23 mouse cellular contexts compared by ENCODE assay signal in genomic region chr7:144291478-144291877, GRCm38 (mm10).
DNase-seq lines count a peak whose midpoint lies in the region; ATAC-seq and TF ChIP-seq lines count a peak whose summit lies in the region.
"Had no signal": no experiment of that assay in that cellular context is flagged by ENCODE, and none has a peak within 500 bp of the region (broad histone marks: within the 10 kb centered on the region; RNA-seq: fewer than 3 reads in every experiment).

No protein-coding gene starts in this region.

- intact Hi-C loops in heart, postnatal 25 days (cut with DNase I), result no loop called here

- ATAC-seq in midbrain, embryonic 14.5 days (ENCODE audit: low FRiP score, low TSS enrichment), result no peak
- ATAC-seq in midbrain, embryonic 16.5 days, result no peak
- ATAC-seq: forebrain, embryonic 13.5 days; intestine, embryonic 15.5 days had no signal

- no peaks in the 10 kb centered on the region for H3K27me3 ChIP-seq in kidney, adult 2 months (replicated peaks; ENCODE audit: control insufficient read depth, insufficient read depth, low read length)
- H3K27me3 ChIP-seq in midbrain, embryonic 14.5 days (ENCODE audit: control insufficient read depth, insufficient read depth, low read length), result no peaks in the 10 kb centered on the region
- no peaks in the 10 kb centered on the region for H3K27me3 ChIP-seq in midbrain, embryonic 10.5 days (ENCODE audit: low read depth, poor library complexity, severe bottlenecking)
- no peaks in the 10 kb centered on the region for H3K27me3 ChIP-seq in midbrain, embryonic 16.5 days (ENCODE audit: control insufficient read depth, insufficient read depth, low read depth, low read length)
- H3K27me3 ChIP-seq: embryonic facial prominence, embryonic 12.5 days; forebrain, embryonic 13.5 days; intestine, embryonic 15.5 days; limb, embryonic 13.5 days; liver, embryonic 13.5 days; stomach, embryonic 15.5 days had no signal

- no peak overlapping the region for H3K9ac ChIP-seq in midbrain, embryonic 14.5 days (replicated peaks; ENCODE audit: low read length)
- no peak overlapping the region for H3K9ac ChIP-seq in midbrain, embryonic 16.5 days (ENCODE audit: low read depth, low read length)
- H3K9ac ChIP-seq: embryonic facial prominence, embryonic 12.5 days; forebrain, embryonic 13.5 days; heart, embryonic 13.5 days; intestine, embryonic 15.5 days; limb, embryonic 13.5 days; liver, embryonic 13.5 days; stomach, embryonic 15.5 days had no signal

- H3K4me3 ChIP-seq in kidney, adult 2 months (ENCODE audit: insufficient read depth, low read depth, low read length), result no peak overlapping the region
- H3K4me3 ChIP-seq in midbrain, embryonic 14.5 days (replicated peaks; ENCODE audit: low read depth, low read length), result no peak overlapping the region
- H3K4me3 ChIP-seq in midbrain, embryonic 10.5 days, result no peak overlapping the region
- no peak overlapping the region for H3K4me3 ChIP-seq in midbrain, embryonic 16.5 days (ENCODE audit: low read depth, low read length)
- H3K4me3 ChIP-seq: embryonic facial prominence, embryonic 12.5 days; erythroblast, embryonic 14.5 days; forebrain, embryonic 13.5 days; heart, embryonic 13.5 days; intestine, embryonic 15.5 days; limb, embryonic 13.5 days; liver, embryonic 13.5 days; stomach, embryonic 15.5 days had no signal

- no peak overlapping the region for H3K27ac ChIP-seq in kidney, adult 2 months (ENCODE audit: insufficient read depth, low read depth, low read length)
- H3K27ac ChIP-seq in midbrain, embryonic 14.5 days (replicated peaks; ENCODE audit: low read depth, low read length), result peak overlapping the region; percentile 64
- no peak overlapping the region for H3K27ac ChIP-seq in midbrain, embryonic 10.5 days (replicated peaks)
- peak overlapping the region; percentile 50; the same call in 1 of the 2 replicates for H3K27ac ChIP-seq in midbrain, embryonic 16.5 days (ENCODE audit: low read length)
- H3K27ac ChIP-seq: embryonic facial prominence, embryonic 12.5 days; forebrain, embryonic 13.5 days; heart, embryonic 13.5 days; intestine, embryonic 15.5 days; limb, embryonic 13.5 days; liver, embryonic 13.5 days; stomach, embryonic 15.5 days had no signal

- peak; percentile 49 for DNase-seq in kidney, adult 2 months
- no peak for DNase-seq in kidney, postnatal 10 days
- DNase-seq in midbrain, embryonic 14.5 days, result no peak
- DNase-seq in midbrain, embryonic 10.5 days (ENCODE audit: low spot score), result no peak
- peak; percentile 44 for DNase-seq in brain, embryonic 14.5 days (ENCODE audit: low read depth)
- no peak for DNase-seq in layer of hippocampus, adult 8-10 months (ENCODE audit: low spot score in 2 of 2)
- DNase-seq in heart, postnatal 25 days (ENCODE audit: low spot score), result no peak
- DNase-seq: adrenal gland, postnatal 25 days; cerebellum, adult 2 months; heart, adult 18-20 months; heart, postnatal 36 days; layer of hippocampus, postnatal 36 days; liver, embryonic 13.5 days; right cerebral cortex, postnatal 25 days; thymus, adult 18-20 months had no signal

- H3K4me2 ChIP-seq in midbrain, embryonic 14.5 days (ENCODE audit: low read length), result no peak overlapping the region
- H3K4me2 ChIP-seq in midbrain, embryonic 16.5 days (ENCODE audit: low read length), result no peak overlapping the region
- H3K4me2 ChIP-seq: embryonic facial prominence, embryonic 12.5 days; forebrain, embryonic 13.5 days; heart, embryonic 13.5 days; intestine, embryonic 15.5 days; limb, embryonic 13.5 days; liver, embryonic 13.5 days; stomach, embryonic 15.5 days had no signal

- no peaks in the 10 kb centered on the region; the same call in 1 of the 2 replicates for H3K4me1 ChIP-seq in kidney, adult 2 months (ENCODE audit: control insufficient read depth, insufficient read depth, low read length)
- H3K4me1 ChIP-seq in midbrain, embryonic 14.5 days (ENCODE audit: control insufficient read depth, insufficient read depth, low read length), result peaks cover 46% of the 10 kb centered on the region
- peaks cover 16% of the 10 kb centered on the region for H3K4me1 ChIP-seq in midbrain, embryonic 10.5 days
- H3K4me1 ChIP-seq in midbrain, embryonic 16.5 days (ENCODE audit: control insufficient read depth, insufficient read depth, low read length), result peaks cover 51% of the 10 kb centered on the region
- H3K4me1 ChIP-seq: heart, embryonic 13.5 days; intestine, embryonic 15.5 days; limb, embryonic 13.5 days; liver, embryonic 13.5 days; stomach, embryonic 15.5 days had no signal

- no peaks in the 10 kb centered on the region for H3K36me3 ChIP-seq in kidney, adult 2 months (ENCODE audit: control insufficient read depth, insufficient read depth, low read length)
- H3K36me3 ChIP-seq in midbrain, embryonic 14.5 days (ENCODE audit: control insufficient read depth, insufficient read depth, low read length), result no peaks in the 10 kb centered on the region
- H3K36me3 ChIP-seq in midbrain, embryonic 10.5 days, result no peaks in the 10 kb centered on the region
- H3K36me3 ChIP-seq in midbrain, embryonic 16.5 days (ENCODE audit: control insufficient read depth, insufficient read depth, low read length), result no peaks in the 10 kb centered on the region
- H3K36me3 ChIP-seq: embryonic facial prominence, embryonic 12.5 days; heart, embryonic 13.5 days; intestine, embryonic 15.5 days; limb, embryonic 13.5 days; liver, embryonic 13.5 days; stomach, embryonic 15.5 days had no signal

- H3K9me3 ChIP-seq in midbrain, embryonic 14.5 days (ENCODE audit: control insufficient read depth, low read length), result no peaks in the 10 kb centered on the region
- no peaks in the 10 kb centered on the region for H3K9me3 ChIP-seq in midbrain, embryonic 10.5 days (replicated peaks)
- no peaks in the 10 kb centered on the region for H3K9me3 ChIP-seq in midbrain, embryonic 16.5 days (replicated peaks; ENCODE audit: control insufficient read depth, low read length, poor library complexity, severe bottlenecking)
- H3K9me3 ChIP-seq: embryonic facial prominence, embryonic 12.5 days; forebrain, embryonic 13.5 days; heart, embryonic 13.5 days; intestine, embryonic 15.5 days; limb, embryonic 13.5 days; liver, embryonic 13.5 days; stomach, embryonic 15.5 days had no signal

- TF ChIP-seq POLR2A in kidney, adult 2 months (IDR thresholded peaks at IDR 0.05; ENCODE audit: low read depth, low read length), result no peak
- TF ChIP-seq POLR2A in brain, embryonic 14.5 days (IDR thresholded peaks at IDR 0.05; ENCODE audit: borderline replicate concordance, extremely low read depth, insufficient read depth, insufficient read length, poor library complexity, severe bottlenecking), result no peak

- no peak for TF ChIP-seq CTCF in kidney, adult 2 months (conservative IDR thresholded peaks at IDR 0.05; ENCODE audit: insufficient read depth, insufficient read length, low read depth, low read length)
- TF ChIP-seq CTCF in brain, embryonic 14.5 days (IDR thresholded peaks at IDR 0.05; ENCODE audit: borderline replicate concordance, extremely low read depth, insufficient read depth, insufficient read length), result no peak

- WGBS in kidney, adult 2 months, result 54% methylated on average over 7 of the region's 7 CpGs
- WGBS in midbrain, embryonic 14.5 days, result 69% methylated on average over 7 of the region's 7 CpGs
- WGBS in midbrain, embryonic 10.5 days, result 81% methylated on average over 7 of the region's 7 CpGs
- WGBS in midbrain, embryonic 16.5 days, result 46% methylated on average over 7 of the region's 7 CpGs

Comparison
In these comparisons a context has a peak if more than half of its experiments do, and no peak if none do; other contexts are left out.
1. DNase-seq: peak in kidney, adult 2 months (single experiment) and brain, embryonic 14.5 days (single experiment); none in kidney, postnatal 10 days (single experiment), midbrain, embryonic 14.5 days (single experiment), midbrain, embryonic 10.5 days (single experiment), layer of hippocampus, adult 8-10 months (0 of 2) and heart, postnatal 25 days (single experiment).
2. H3K27ac ChIP-seq: peak in midbrain, embryonic 14.5 days (single experiment) and midbrain, embryonic 16.5 days (single experiment); none in kidney, adult 2 months (single experiment) and midbrain, embryonic 10.5 days (single experiment).